Mouse (Mus musculus) erythroid progenitor cell, adult 5-6 weeks (primary cell): Measurements from ENCODE around the gene Fbxl22. TPM values are rescaled to one million over a fixed set of nuclear protein-coding genes. Genes with fewer than 3 reads are reported as not detected.

Source experiments
- ATAC-seq: replicated peaks from 2 replicates; pipeline ENCODE4 v1.8.0; 2016; ENCODE audit warnings: moderate number of reproducible peaks, mild to moderate bottlenecking, moderate TSS enrichment, inconsistent platforms; ENCODE audit not compliant: poor library complexity, low FRiP score, severe bottlenecking
- total RNA-seq, 2 experiments: library from RNA; stranded (forward) in 1 of 2; stranded (reverse) in 1 of 2; fragments of 150-400 nt in 1 of 2; fragments of 186-747, 209-891 nt in 1 of 2; gene quantifications; 2 replicates each; pipeline versions ENCODE4 v1.2.3 to v1.2.4; 2015 to 2017; ENCODE audit warnings: low replicate concordance in 2 of 2

Fbxl22 gene
- not detected in 2 replicates for total RNA-seq (2015; ENCODE audit: low replicate concordance)
- 0.08 and 2.1 TPM in 2 replicates for total RNA-seq (2017; ENCODE audit: low replicate concordance)

GRCm38 (mm10) chr9:66514256-66514770 lies at the start of gene Fbxl22:
Gene Fbxl22, minus strand, starts transcription at chr9:66514593.
- ATAC-seq = no peak

GRCm38 (mm10) chr9:66562215-66562614 lies 47.8 kb upstream of the Fbxl22 start:
- ATAC-seq = no peak

- no peak for ATAC-seq
Observed at GRCm38 (mm10) chr9:66561496-66561895, 47.1 kb upstream of the Fbxl22 start.

- ATAC-seq = no peak
Observed at GRCm38 (mm10) chr9:66560728-66561127, 46.3 kb upstream of the Fbxl22 start.

- no peak for ATAC-seq
Observed at GRCm38 (mm10) chr9:66560295-66560694, 45.9 kb upstream of the Fbxl22 start.

GRCm38 (mm10) chr9:66558971-66559370 lies 44.6 kb upstream of the Fbxl22 start:
- no peak for ATAC-seq

- no peak for ATAC-seq
Observed at GRCm38 (mm10) chr9:66542785-66543184, 28.4 kb upstream of the Fbxl22 start.

GRCm38 (mm10) chr9:66521595-66521994 lies 7.2 kb upstream of the Fbxl22 start:
- no peak for ATAC-seq

- ATAC-seq = no peak
Observed at GRCm38 (mm10) chr9:66520299-66520698, 5.9 kb upstream of the Fbxl22 start.

GRCm38 (mm10) chr9:66518901-66519300 lies 4.5 kb upstream of the Fbxl22 start:
- ATAC-seq = no peak

GRCm38 (mm10) chr9:66518251-66518650 lies 3.9 kb upstream of the Fbxl22 start:
- no peak for ATAC-seq

GRCm38 (mm10) chr9:66517746-66518145 lies 3.4 kb upstream of the Fbxl22 start:
- ATAC-seq = no peak

GRCm38 (mm10) chr9:66516296-66516940 lies 2.0 kb upstream of the Fbxl22 start:
- ATAC-seq = no peak

GRCm38 (mm10) chr9:66515680-66516210 lies 1.4 kb upstream of the Fbxl22 start:
- ATAC-seq = no peak

GRCm38 (mm10) chr9:66515115-66515514 lies 722 bp upstream of the Fbxl22 start:
- no peak for ATAC-seq

GRCm38 (mm10) chr9:66513661-66514255 lies 635 bp downstream of the Fbxl22 start:
- ATAC-seq = no peak

GRCm38 (mm10) chr9:66513150-66513549 lies 1.2 kb downstream of the Fbxl22 start:
- ATAC-seq = no peak

GRCm38 (mm10) chr9:66512351-66512671 lies 2.1 kb downstream of the Fbxl22 start:
- ATAC-seq = peak; percentile 55

- peak; percentile 77 for ATAC-seq
Observed at GRCm38 (mm10) chr9:66511580-66512350, 2.6 kb downstream of the Fbxl22 start.

- no peak for ATAC-seq
Observed at GRCm38 (mm10) chr9:66510944-66511343, 3.4 kb downstream of the Fbxl22 start.
